Mouse (Mus musculus): ENCODE results near the gene Capg. TPM values are rescaled to one million over a fixed set of nuclear protein-coding genes. Genes with fewer than 3 reads are reported as not detected.

The Capg gene
- polyA plus RNA-seq, 1 experiment = 394 TPM

- TF ChIP-seq MYOD1 (IDR thresholded peaks at IDR 0.05; ENCODE audit: control insufficient read depth in 1 of 3, insufficient read length in 2 of 3, low read depth in 2 of 3) = no peak
- no peak for TF ChIP-seq TCF12 (IDR thresholded peaks at IDR 0.05; ENCODE audit: insufficient read depth, poor library complexity, severe bottlenecking)
- no peak for TF ChIP-seq E2F4 (IDR thresholded peaks at IDR 0.05; ENCODE audit: insufficient read depth)
- TF ChIP-seq POLR2AphosphoS2 (IDR thresholded peaks at IDR 0.05; ENCODE audit: insufficient read length, low read depth) = no peak
- TF ChIP-seq CEBPB (IDR thresholded peaks at IDR 0.05; ENCODE audit: insufficient read depth, poor library complexity, severe bottlenecking) = no peak
- no peak for TF ChIP-seq MAX (IDR thresholded peaks at IDR 0.05; ENCODE audit: low read depth)
- no peak for TF ChIP-seq SRF (IDR thresholded peaks at IDR 0.05; ENCODE audit: control insufficient read depth, insufficient read length, low read depth)
- H3K36me3 ChIP-seq (ENCODE audit: control insufficient read depth, insufficient read depth) = no peaks in the 10 kb centered on the region
- no peak overlapping the region for H3K4me2 ChIP-seq (ENCODE audit: low read depth)
- H3ac ChIP-seq (ENCODE audit: control insufficient read depth, insufficient read length) = no peak overlapping the region
- no peak overlapping the region for H3K4me3 ChIP-seq
- H3K79me2 ChIP-seq (ENCODE audit: control insufficient read depth, insufficient read depth) = no peaks in the 10 kb centered on the region
- H3K27me3 ChIP-seq (ENCODE audit: control insufficient read depth, insufficient read depth, insufficient read length) = no peaks in the 10 kb centered on the region
These were observed 24.5 kb downstream of the Capg start for GRCm38 (mm10) chr6:72568736-72569135.

- no peak overlapping the region for H3K4me2 ChIP-seq (ENCODE audit: low read depth)
- no peak overlapping the region for H3ac ChIP-seq (ENCODE audit: control insufficient read depth, insufficient read length)
- no peaks in the 10 kb centered on the region for H3K79me2 ChIP-seq (ENCODE audit: control insufficient read depth, insufficient read depth)
- H3K4me3 ChIP-seq = no peak overlapping the region
- no peaks in the 10 kb centered on the region for H3K36me3 ChIP-seq (ENCODE audit: control insufficient read depth, insufficient read depth)
- H3K27me3 ChIP-seq (ENCODE audit: control insufficient read depth, insufficient read depth, insufficient read length) = no peaks in the 10 kb centered on the region
- TF ChIP-seq POLR2AphosphoS2 (IDR thresholded peaks at IDR 0.05; ENCODE audit: insufficient read length, low read depth) (no peak), MAX (IDR thresholded peaks at IDR 0.05; ENCODE audit: low read depth) (no peak)
These were observed 26.6 kb downstream of the Capg start for GRCm38 (mm10) chr6:72570644-72571397.

- Histone ChIP-seq H3K27me3 (ENCODE audit: control insufficient read depth, insufficient read depth, insufficient read length) (no peaks in the 10 kb centered on the region), H3K36me3 (ENCODE audit: control insufficient read depth, insufficient read depth) (no peaks in the 10 kb centered on the region), H3K4me2 (ENCODE audit: low read depth) (no peak overlapping the region), H3ac (ENCODE audit: control insufficient read depth, insufficient read length) (no peak overlapping the region), H3K79me2 (ENCODE audit: control insufficient read depth, insufficient read depth) (no peaks in the 10 kb centered on the region), H3K4me3 (no peak overlapping the region)
- TF ChIP-seq REST (IDR thresholded peaks at IDR 0.05; ENCODE audit: insufficient read depth, insufficient read length) = no peak
- TF ChIP-seq E2F4 (IDR thresholded peaks at IDR 0.05; ENCODE audit: insufficient read depth) = no peak
- no peak for TF ChIP-seq MAX (IDR thresholded peaks at IDR 0.05; ENCODE audit: low read depth)
These were observed 27.6 kb downstream of the Capg start for GRCm38 (mm10) chr6:72571826-72572225.

GRCm38 (mm10) chr6:72576041-72576440, 31.9 kb downstream of the Capg start:
- H3K4me2 ChIP-seq (ENCODE audit: low read depth) = no peak overlapping the region
- no peak overlapping the region for H3ac ChIP-seq (ENCODE audit: control insufficient read depth, insufficient read length)
- no peaks in the 10 kb centered on the region for H3K36me3 ChIP-seq (ENCODE audit: control insufficient read depth, insufficient read depth)
- TF ChIP-seq MYOG (IDR thresholded peaks at IDR 0.05; ENCODE audit: control insufficient read depth in 1 of 3, insufficient read depth in 1 of 3, insufficient read length in 2 of 3, low read depth in 2 of 3) = no peak
- TF ChIP-seq TCF3 (IDR thresholded peaks at IDR 0.05; ENCODE audit: insufficient read length, low read depth) = no peak
- no peak for TF ChIP-seq CEBPB (IDR thresholded peaks at IDR 0.05; ENCODE audit: insufficient read depth, poor library complexity, severe bottlenecking)
- TF ChIP-seq MYOD1 (IDR thresholded peaks at IDR 0.05; ENCODE audit: control insufficient read depth in 1 of 3, insufficient read length in 2 of 3, low read depth in 2 of 3) = no peak
- no peak for TF ChIP-seq SRF (IDR thresholded peaks at IDR 0.05; ENCODE audit: control insufficient read depth, insufficient read length, low read depth)
- no peak for TF ChIP-seq REST (IDR thresholded peaks at IDR 0.05; ENCODE audit: insufficient read depth, insufficient read length)
- TF ChIP-seq USF1 (IDR thresholded peaks at IDR 0.05; ENCODE audit: low read depth) = no peak
- TF ChIP-seq MAX (IDR thresholded peaks at IDR 0.05; ENCODE audit: low read depth) = no peak
- TF ChIP-seq E2F4 (IDR thresholded peaks at IDR 0.05; ENCODE audit: insufficient read depth) = no peak
- no peak for TF ChIP-seq POLR2AphosphoS2 (IDR thresholded peaks at IDR 0.05; ENCODE audit: insufficient read length, low read depth)
- TF ChIP-seq TCF12 (IDR thresholded peaks at IDR 0.05; ENCODE audit: insufficient read depth, poor library complexity, severe bottlenecking) = no peak
- no peak for TF ChIP-seq POLR2A (IDR thresholded peaks at IDR 0.05; ENCODE audit: insufficient read length, low read depth)
- no peaks in the 10 kb centered on the region for H3K27me3 ChIP-seq (ENCODE audit: control insufficient read depth, insufficient read depth, insufficient read length)
- H3K79me2 ChIP-seq (ENCODE audit: control insufficient read depth, insufficient read depth) = no peaks in the 10 kb centered on the region
- no peak overlapping the region for H3K4me3 ChIP-seq

GRCm38 (mm10) chr6:72581625-72582382, 37.6 kb downstream of the Capg start:
- no peaks in the 10 kb centered on the region for H3K79me2 ChIP-seq (ENCODE audit: control insufficient read depth, insufficient read depth)
- TF ChIP-seq SRF (IDR thresholded peaks at IDR 0.05; ENCODE audit: control insufficient read depth, insufficient read length, low read depth) = no peak
- peak in 1 of 3 experiments; percentile 7 for TF ChIP-seq MYOD1 (IDR thresholded peaks at IDR 0.05; ENCODE audit: control insufficient read depth in 1 of 3, insufficient read length in 2 of 3, low read depth in 2 of 3)
- no peak for TF ChIP-seq POLR2A (IDR thresholded peaks at IDR 0.05; ENCODE audit: insufficient read length, low read depth)
- no peaks in the 10 kb centered on the region for H3K36me3 ChIP-seq (ENCODE audit: control insufficient read depth, insufficient read depth)
- no peak overlapping the region for H3ac ChIP-seq (ENCODE audit: control insufficient read depth, insufficient read length)
- no peak overlapping the region for H3K4me2 ChIP-seq (ENCODE audit: low read depth)
- H3K4me3 ChIP-seq = no peak overlapping the region
- H3K27me3 ChIP-seq (ENCODE audit: control insufficient read depth, insufficient read depth, insufficient read length) = no peaks in the 10 kb centered on the region

Data from myocyte (in vitro differentiated cells).